Mouse (Mus musculus) heart, postnatal 0 days (tissue): ENCODE measurements around the gene Gpr108.

ENCODE experiments used
- CTCF ChIP-seq: IDR thresholded peaks from 2 replicates; pipeline ENCODE4 v1.5.1; 2016; ENCODE audit warnings: antibody characterized with exemption, control low read depth, low read depth
- EP300 ChIP-seq: IDR thresholded peaks from 2 replicates; pipeline ENCODE4 v1.6.1; 2016; ENCODE audit warnings: antibody characterized with exemption, low read depth

- no peak for TF ChIP-seq CTCF
- TF ChIP-seq EP300: no peak
Observed at GRCm38 (mm10) chr17:57221911-57222310, 26.3 kb downstream of the Gpr108 start.
